Mouse (Mus musculus) forebrain, embryonic 16.5 days (tissue): ENCODE measurements around the gene Pard3b. TPM values are rescaled to one million over a fixed set of nuclear protein-coding genes. Genes with fewer than 3 reads are reported as not detected.

Source experiments
- ATAC-seq: fragments of 200-750 bp; cut with Nextera tagmentation; 2 replicates; pipeline ENCODE4 v1.8.0; 2017; ENCODE audit warnings: mild to moderate bottlenecking, moderate library complexity
- H3K27ac ChIP-seq: fragments of 300-500 bp; sonication (generic); 2 replicates; pipeline ENCODE4 v1.5.1; 2014; ENCODE audit warnings: low read length, control low read depth
- H3K27me3 ChIP-seq: fragments of 300-500 bp; sonication (generic); replicated peaks from 2 replicates; pipeline ENCODE4 v1.6.1; 2014; ENCODE audit warnings: low read length; ENCODE audit not compliant: control insufficient read depth, insufficient read depth
- H3K36me3 ChIP-seq: fragments of 300-500 bp; sonication (generic); 2 replicates; pipeline ENCODE4 v1.6.1; 2014; ENCODE audit not compliant: control insufficient read depth, insufficient read depth
- H3K4me1 ChIP-seq: fragments of 300-500 bp; sonication (generic); replicated peaks from 2 replicates; pipeline ENCODE4 v1.6.1; 2014; ENCODE audit warnings: low read length; ENCODE audit not compliant: control insufficient read depth, insufficient read depth
- H3K4me2 ChIP-seq: fragments of 300-500 bp; sonication (generic); 2 replicates; pipeline ENCODE4 v1.6.1; 2014; ENCODE audit warnings: mild to moderate bottlenecking, low read length, control low read depth
- H3K4me3 ChIP-seq: fragments of 300-500 bp; sonication (generic); replicated peaks from 2 replicates; pipeline ENCODE4 v1.5.1; 2014; ENCODE audit warnings: mild to moderate bottlenecking, low read length, control low read depth
- H3K9ac ChIP-seq: fragments of 300-500 bp; sonication (generic); replicated peaks from 2 replicates; pipeline ENCODE4 v1.6.1; 2014; ENCODE audit warnings: low read depth, low read length, control low read depth
- H3K9me3 ChIP-seq: fragments of 300-500 bp; sonication (generic); 2 replicates; pipeline ENCODE4 v1.6.1; 2016; ENCODE audit warnings: low read length; ENCODE audit not compliant: control insufficient read depth
- WGBS: fragments of 180-500 bp; shearing (Covaris S2); extraction: QIAGEN DNeasy Blood & Tissue Kit; methylation state at CpG from one replicate; pipeline ENCODE4 v1.1.7; 2014; 5-methylcytosine and 5-hydroxymethylcytosine counted together
- polyA plus RNA-seq: library from polyadenylated mRNA; unstranded; fragments of >200 nt; fragmentation: Nextera tagmentation; extraction: Ambion mirVana; gene quantifications from 2 replicates; pipeline ENCODE4 v1.2.1, GENCODE M21; 2015

Gene Pard3b
- polyA plus RNA-seq, 1 experiment from 2014 or later: 6.3 TPM

DNA sequence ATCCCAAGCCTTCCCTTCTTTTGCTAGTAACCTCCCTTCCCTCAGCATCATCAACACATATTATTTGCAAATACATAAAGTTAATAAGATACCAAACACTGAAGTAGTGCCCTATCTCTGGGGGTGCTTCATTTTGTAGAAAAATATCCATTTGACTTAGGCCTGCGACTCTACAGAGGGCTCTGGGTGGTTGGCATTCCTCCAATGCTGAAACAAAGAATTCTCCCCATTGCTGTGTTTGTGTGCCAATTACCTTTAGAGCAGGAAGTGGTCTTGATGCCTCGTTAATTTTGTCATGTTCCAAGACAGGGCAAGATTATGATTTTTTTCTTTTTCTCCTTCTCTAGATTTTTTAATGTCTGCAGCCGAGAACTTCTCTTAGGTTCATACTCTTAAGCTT lies 637.8 kb downstream of the Pard3b start:
- Histone ChIP-seq H3K27me3 (no peaks in the 10 kb centered on the region), H3K4me3 (no peak overlapping the region), H3K36me3 (no peaks in the 10 kb centered on the region), H3K4me1 (peaks cover 4% of the 10 kb centered on the region; the same call in 1 of the 2 replicates), H3K27ac (no peak overlapping the region), H3K9ac (no peak overlapping the region), H3K9me3 (no peaks in the 10 kb centered on the region), H3K4me2 (no peak overlapping the region)
- ATAC-seq: no peak
- WGBS: 35% methylated on average over 3 of the region's 3 CpGs

DNA sequence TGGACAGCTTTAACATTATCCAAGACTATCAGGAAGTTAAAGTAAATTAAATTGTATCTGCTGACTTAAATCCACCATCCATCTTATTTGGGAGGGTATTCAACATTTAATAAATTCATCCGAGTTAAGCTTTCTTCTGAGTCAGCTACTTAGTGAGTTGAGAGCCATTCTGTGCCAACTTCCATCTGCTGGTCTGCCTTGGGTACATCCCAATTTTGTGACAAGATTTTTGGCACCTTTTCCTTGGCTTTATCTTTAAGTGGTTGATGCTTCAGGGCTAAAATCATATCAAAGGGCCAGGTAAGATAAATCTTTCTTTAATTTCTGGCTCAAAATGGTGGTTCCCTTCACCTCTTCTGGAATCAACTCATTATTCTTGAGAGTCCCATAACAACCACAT lies 640.0 kb downstream of the Pard3b start:
- Histone ChIP-seq H3K27me3 (no peaks in the 10 kb centered on the region), H3K36me3 (no peaks in the 10 kb centered on the region), H3K4me3 (no peak overlapping the region), H3K9me3 (no peaks in the 10 kb centered on the region), H3K9ac (no peak overlapping the region), H3K4me2 (no peak overlapping the region), H3K4me1 (peaks cover 4% of the 10 kb centered on the region; the same call in 1 of the 2 replicates), H3K27ac (no peak overlapping the region)
- no peak for ATAC-seq
- WGBS: 40% methylated on average over 1 of the region's 1 CpGs

DNA sequence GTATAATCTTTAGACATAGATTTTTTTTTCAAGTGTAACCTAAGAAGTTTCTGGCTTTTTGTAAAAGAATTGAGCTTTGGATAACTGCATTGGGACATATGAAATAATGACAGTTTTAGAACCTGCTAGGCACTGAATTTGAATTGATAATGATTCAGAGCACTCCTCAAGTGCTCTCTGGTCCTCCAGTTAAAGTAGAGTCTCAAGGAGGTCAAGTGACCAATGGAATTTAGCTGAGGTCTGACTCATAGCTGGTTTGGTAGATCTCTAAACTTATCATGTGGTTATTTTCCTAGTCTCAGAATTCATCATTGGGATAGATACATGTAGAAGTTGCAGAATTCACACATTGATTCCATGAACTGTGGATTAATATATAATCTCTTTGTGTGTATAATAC lies 642.0 kb downstream of the Pard3b start:
- H3K9ac ChIP-seq: no peak overlapping the region
- no peak overlapping the region for H3K4me2 ChIP-seq
- no peak overlapping the region for H3K4me3 ChIP-seq
- H3K36me3 ChIP-seq: no peaks in the 10 kb centered on the region
- peaks cover 4% of the 10 kb centered on the region; the same call in 1 of the 2 replicates for H3K4me1 ChIP-seq
- H3K27me3 ChIP-seq: no peaks in the 10 kb centered on the region
- no peak overlapping the region for H3K27ac ChIP-seq
- no peaks in the 10 kb centered on the region for H3K9me3 ChIP-seq
- ATAC-seq: no peak

DNA sequence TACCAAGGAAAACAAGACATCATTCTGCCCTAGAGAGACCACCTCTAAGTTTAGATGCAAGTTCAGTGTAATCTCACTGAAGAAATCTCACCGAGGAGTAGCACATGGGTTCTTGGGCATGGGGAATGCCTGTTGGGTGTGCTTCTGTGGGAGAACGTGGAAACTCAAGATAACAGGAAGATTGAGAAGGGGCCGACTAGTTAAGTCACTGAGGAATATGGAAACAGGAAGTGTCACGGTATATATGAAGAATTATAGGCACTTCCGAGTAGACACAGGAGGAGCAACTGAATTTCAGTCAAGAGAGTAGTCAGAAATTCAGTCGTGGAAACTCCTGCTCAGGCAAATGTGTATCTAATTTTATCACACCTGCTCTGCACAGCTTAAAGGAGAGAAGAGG lies 644.2 kb downstream of the Pard3b start:
- no peak for ATAC-seq
- Histone ChIP-seq H3K4me3 (no peak overlapping the region), H3K9me3 (no peaks in the 10 kb centered on the region), H3K27ac (no peak overlapping the region), H3K4me1 (no peaks in the 10 kb centered on the region), H3K36me3 (no peaks in the 10 kb centered on the region), H3K4me2 (no peak overlapping the region), H3K9ac (no peak overlapping the region), H3K27me3 (no peaks in the 10 kb centered on the region)
- WGBS: 90% methylated on average over 6 of the region's 6 CpGs

DNA sequence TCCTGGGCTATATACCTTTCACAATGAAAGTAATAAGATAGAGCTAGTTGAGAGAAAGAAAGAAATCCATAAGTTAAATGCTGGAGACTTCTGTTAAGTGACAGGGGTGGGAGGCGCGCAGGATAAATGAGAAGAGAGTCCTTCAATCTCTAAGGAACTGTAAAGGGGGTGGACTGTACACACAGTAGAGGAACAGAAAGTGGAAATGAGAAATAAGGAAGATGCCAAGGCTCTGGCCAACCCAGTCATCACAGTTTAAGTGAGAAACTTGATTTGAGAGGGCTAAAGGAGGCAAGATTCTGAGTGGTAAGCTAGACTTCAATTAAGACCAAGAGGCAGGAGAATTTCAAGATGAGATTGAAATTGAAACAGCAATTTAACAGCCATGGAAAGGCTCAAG lies 645.0 kb downstream of the Pard3b start:
- Histone ChIP-seq H3K9ac (no peak overlapping the region), H3K4me2 (no peak overlapping the region), H3K36me3 (no peaks in the 10 kb centered on the region), H3K27me3 (no peaks in the 10 kb centered on the region), H3K4me3 (no peak overlapping the region), H3K9me3 (no peaks in the 10 kb centered on the region), H3K27ac (no peak overlapping the region), H3K4me1 (no peaks in the 10 kb centered on the region)
- ATAC-seq: no peak
- WGBS: 96% methylated on average over 2 of the region's 2 CpGs

DNA sequence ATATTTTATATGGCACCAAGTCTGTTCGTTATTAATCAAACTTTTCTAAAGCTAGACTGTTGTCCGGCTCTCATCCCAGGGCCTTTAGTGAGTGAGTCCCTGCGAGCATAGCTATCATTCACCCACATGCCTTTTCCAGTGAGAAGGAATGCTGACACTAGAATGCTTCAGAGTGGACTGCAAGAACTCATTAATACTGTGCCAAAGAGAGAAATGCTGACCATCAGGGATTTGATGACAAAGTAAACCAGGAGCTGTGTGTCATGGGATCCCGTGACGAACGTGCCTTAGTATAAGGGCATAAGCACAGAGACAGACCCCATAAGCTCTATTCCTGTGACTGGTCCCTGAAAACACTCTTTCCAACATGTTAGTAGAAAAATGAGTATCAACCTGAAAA lies 670.8 kb downstream of the Pard3b start:
- Histone ChIP-seq H3K9ac (no peak overlapping the region), H3K27ac (no peak overlapping the region), H3K36me3 (no peaks in the 10 kb centered on the region), H3K4me2 (no peak overlapping the region), H3K9me3 (no peaks in the 10 kb centered on the region), H3K4me1 (no peaks in the 10 kb centered on the region), H3K4me3 (no peak overlapping the region), H3K27me3 (no peaks in the 10 kb centered on the region)
- no peak for ATAC-seq
- WGBS: 87% methylated on average over 6 of the region's 6 CpGs

DNA sequence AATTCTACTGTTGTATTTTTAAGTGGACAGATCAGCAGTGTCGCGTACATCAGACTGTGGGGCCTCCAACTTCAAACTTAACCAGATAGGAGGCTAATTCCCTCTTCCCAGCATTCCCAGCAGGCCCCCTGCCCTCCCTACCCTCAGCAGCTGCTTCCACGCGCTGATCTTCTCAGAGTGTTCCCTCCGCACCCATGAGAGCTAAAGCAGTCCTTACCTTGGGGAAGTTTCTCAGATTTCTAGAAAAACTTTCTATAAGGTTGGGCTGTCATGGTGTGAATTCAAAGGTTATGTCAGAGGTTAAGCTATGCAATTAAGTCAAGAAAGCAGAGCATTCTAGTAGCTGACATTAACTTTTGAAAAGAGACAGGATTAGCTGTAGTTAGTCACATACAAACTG lies 686.6 kb downstream of the Pard3b start:
- Histone ChIP-seq H3K27me3 (no peaks in the 10 kb centered on the region), H3K4me1 (no peaks in the 10 kb centered on the region), H3K4me2 (no peak overlapping the region), H3K36me3 (no peaks in the 10 kb centered on the region), H3K9ac (no peak overlapping the region), H3K4me3 (no peak overlapping the region), H3K27ac (no peak overlapping the region), H3K9me3 (no peaks in the 10 kb centered on the region)
- ATAC-seq: no peak
- 17% methylated on average over 5 of the region's 5 CpGs for WGBS

DNA sequence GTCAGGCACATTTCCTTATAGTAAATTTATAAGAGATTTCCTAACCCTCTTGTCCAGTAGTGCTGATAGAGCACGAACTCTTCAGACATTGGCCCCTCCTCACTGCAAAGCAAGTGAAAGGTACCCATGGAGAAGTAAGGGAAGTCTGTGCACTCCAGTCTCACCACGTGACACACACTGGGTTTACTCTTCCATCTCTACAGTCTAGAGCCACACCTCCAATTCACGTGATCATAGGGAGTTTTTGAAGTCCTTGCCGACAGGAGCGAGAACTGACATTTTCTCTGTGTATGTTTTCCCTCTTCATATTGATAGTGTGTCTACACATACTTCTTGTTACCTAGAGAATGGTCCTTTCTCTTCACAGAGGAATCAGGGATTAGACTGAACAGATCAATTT lies 689.1 kb downstream of the Pard3b start:
- no peak overlapping the region for H3K4me3 ChIP-seq
- no peak overlapping the region for H3K9ac ChIP-seq
- H3K36me3 ChIP-seq: no peaks in the 10 kb centered on the region
- WGBS: 86% methylated on average over 5 of the region's 5 CpGs
- H3K9me3 ChIP-seq: no peaks in the 10 kb centered on the region
- no peak overlapping the region for H3K27ac ChIP-seq
- H3K4me2 ChIP-seq: no peak overlapping the region
- no peaks in the 10 kb centered on the region for H3K27me3 ChIP-seq
- H3K4me1 ChIP-seq: no peaks in the 10 kb centered on the region
- no peak for ATAC-seq

DNA sequence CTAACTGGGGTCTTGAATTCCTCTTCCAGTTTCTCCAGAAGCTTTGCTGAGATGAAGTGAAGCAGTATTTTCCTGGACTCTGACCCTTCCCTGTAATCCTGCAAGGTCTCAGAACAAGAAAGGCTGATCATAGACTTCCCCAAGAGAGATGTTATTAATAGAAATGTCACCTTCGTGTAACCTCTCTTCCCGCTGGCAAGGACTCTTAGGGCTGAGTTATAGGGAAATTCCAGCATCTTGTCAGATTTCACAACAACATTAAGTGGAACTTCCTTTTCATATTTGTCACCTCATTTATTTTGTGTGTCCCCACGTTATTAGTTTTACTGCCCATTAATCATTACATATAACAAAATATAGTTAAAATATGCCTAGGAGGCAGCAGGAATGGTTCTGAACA lies 690.2 kb downstream of the Pard3b start:
- H3K27me3 ChIP-seq: no peaks in the 10 kb centered on the region
- H3K4me3 ChIP-seq: no peak overlapping the region
- H3K9me3 ChIP-seq: no peaks in the 10 kb centered on the region
- H3K27ac ChIP-seq: no peak overlapping the region
- no peak for ATAC-seq
- WGBS: 84% methylated on average over 3 of the region's 3 CpGs
- H3K4me1 ChIP-seq: peaks cover 3% of the 10 kb centered on the region
- no peak overlapping the region for H3K4me2 ChIP-seq
- no peak overlapping the region for H3K9ac ChIP-seq
- H3K36me3 ChIP-seq: no peaks in the 10 kb centered on the region

DNA sequence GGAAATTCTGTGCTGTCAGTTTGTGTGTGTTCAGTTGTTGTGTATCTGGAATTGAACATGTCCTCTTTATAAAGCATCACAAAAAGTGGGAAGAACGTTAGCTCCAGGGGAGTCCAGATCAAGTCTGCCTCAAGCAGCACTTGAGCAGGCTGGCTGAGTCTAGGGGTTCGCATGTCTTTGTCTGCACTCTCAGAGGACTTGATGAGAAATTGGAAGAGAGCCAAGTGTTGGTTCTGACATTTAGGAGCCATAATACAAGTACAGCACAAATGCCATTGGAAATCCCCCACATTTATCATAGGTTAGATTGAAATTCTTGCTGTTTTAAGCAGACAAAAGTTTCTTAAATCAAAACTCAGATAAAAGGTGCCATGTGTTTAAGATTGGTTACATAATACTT lies 694.4 kb downstream of the Pard3b start:
- no peak for ATAC-seq
- Histone ChIP-seq H3K4me1 (peaks cover 3% of the 10 kb centered on the region), H3K36me3 (no peaks in the 10 kb centered on the region), H3K9me3 (no peaks in the 10 kb centered on the region), H3K9ac (no peak overlapping the region), H3K27ac (no peak overlapping the region), H3K27me3 (no peaks in the 10 kb centered on the region), H3K4me2 (no peak overlapping the region), H3K4me3 (no peak overlapping the region)
- 11% methylated on average over 2 of the region's 2 CpGs for WGBS
